Mouse (Mus musculus): ENCODE data around the gene Adcy7. TPM values are rescaled to one million over a fixed set of nuclear protein-coding genes. Genes with fewer than 3 reads are reported as not detected.
A peak's percentile ranks its signal among the peaks of the same experiment; 100 is the strongest.

The Adcy7 gene
- total and polyA plus RNA-seq, 2 experiments, result 1.6 to 2.1 TPM

DNA sequence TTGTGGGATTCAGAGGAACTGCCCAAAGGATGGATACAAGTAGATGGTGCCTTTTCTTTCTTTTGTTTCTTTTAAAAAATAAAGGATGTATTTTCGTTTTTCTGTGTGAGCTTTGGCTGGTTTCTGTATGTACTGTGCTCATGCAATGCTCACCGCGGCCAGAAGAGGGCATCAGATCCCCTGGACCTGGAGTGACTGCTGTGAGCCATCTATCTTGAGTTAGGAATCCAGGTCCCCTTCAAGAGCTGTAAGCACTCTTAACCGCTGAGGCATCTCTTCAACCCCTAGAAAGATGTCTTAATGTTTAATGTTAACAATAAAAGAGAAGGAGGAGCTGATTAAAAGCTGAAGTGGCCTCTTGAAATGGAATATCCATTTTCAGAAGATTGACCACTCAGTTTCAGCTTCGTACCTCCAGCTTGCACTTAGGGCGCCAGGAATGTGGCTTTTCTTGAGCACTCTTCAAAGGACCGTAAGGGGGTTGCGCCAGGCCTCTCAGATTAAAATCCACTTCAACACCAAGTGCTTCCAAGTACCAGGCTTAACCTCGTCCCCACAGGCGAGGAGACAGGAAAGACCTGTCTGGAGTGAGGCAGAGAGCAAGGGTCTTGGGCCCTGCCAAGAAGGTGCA is 5.9 kb upstream of the Adcy7 start:
- TF ChIP-seq POLR2A (IDR thresholded peaks at IDR 0.05; ENCODE audit: extremely low read depth, insufficient read depth, low read length) (no peak), CTCF (IDR thresholded peaks at IDR 0.05; ENCODE audit: low read depth, low read length) (peak; percentile 91)
- Histone ChIP-seq H3K9ac (ENCODE audit: low read depth, low read length) (no peak overlapping the region), H3K36me3 (ENCODE audit: control insufficient read depth, insufficient read depth, low read length) (no peaks in the 10 kb centered on the region), H3K4me3 (ENCODE audit: insufficient read depth, low read depth, low read length) (no peak overlapping the region), H3K79me2 (ENCODE audit: control insufficient read depth, insufficient read depth, low read length) (no peaks in the 10 kb centered on the region), H3K27me3 (ENCODE audit: control insufficient read depth, insufficient read depth, low read length) (no peaks in the 10 kb centered on the region), H3K27ac (replicated peaks; ENCODE audit: insufficient read depth, low read depth, low read length) (no peak overlapping the region), H3K4me1 (ENCODE audit: control insufficient read depth, insufficient read depth, low read length) (no peaks in the 10 kb centered on the region)
- WGBS, result 52% methylated on average over 10 of the region's 10 CpGs
- DNase-seq (ENCODE audit: extremely low read depth, low read depth, low spot score), result peak; percentile 29

- WGBS, result 81% methylated on average over 14 of the region's 14 CpGs
- no peak for DNase-seq (ENCODE audit: extremely low read depth, low read depth, low spot score)
Observed at GRCm38 (mm10) chr8:88266801-88267403, 5.3 kb upstream of the Adcy7 start.

GRCm38 (mm10) chr8:88269107-88269875 is 2.9 kb upstream of the Adcy7 start:
- H3K27ac ChIP-seq (replicated peaks; ENCODE audit: insufficient read depth, low read depth, low read length), result no peak overlapping the region
- H3K4me1 ChIP-seq (ENCODE audit: control insufficient read depth, insufficient read depth, low read length), result no peaks in the 10 kb centered on the region
- H3K27me3 ChIP-seq (ENCODE audit: control insufficient read depth, insufficient read depth, low read length), result peaks cover 14% of the 10 kb centered on the region
- no peaks in the 10 kb centered on the region for H3K36me3 ChIP-seq (ENCODE audit: control insufficient read depth, insufficient read depth, low read length)
- no peak for TF ChIP-seq POLR2A (IDR thresholded peaks at IDR 0.05; ENCODE audit: extremely low read depth, insufficient read depth, low read length)
- no peak overlapping the region for H3K4me3 ChIP-seq (ENCODE audit: insufficient read depth, low read depth, low read length)
- no peak for DNase-seq (ENCODE audit: extremely low read depth, low read depth, low spot score)
- no peaks in the 10 kb centered on the region for H3K79me2 ChIP-seq (ENCODE audit: control insufficient read depth, insufficient read depth, low read length)
- WGBS, result 67% methylated on average over 7 of the region's 7 CpGs
- H3K9ac ChIP-seq (ENCODE audit: low read depth, low read length), result no peak overlapping the region

More at GRCm38 (mm10) chr8:88266801-88267403, 5.3 kb upstream of the Adcy7 start:
- Histone ChIP-seq H3K9ac (ENCODE audit: low read depth, low read length) (no peak overlapping the region), H3K27me3 (ENCODE audit: control insufficient read depth, insufficient read depth, low read length) (peaks cover 2% of the 10 kb centered on the region), H3K4me3 (ENCODE audit: insufficient read depth, low read depth, low read length) (no peak overlapping the region), H3K4me1 (ENCODE audit: control insufficient read depth, insufficient read depth, low read length) (no peaks in the 10 kb centered on the region), H3K79me2 (ENCODE audit: control insufficient read depth, insufficient read depth, low read length) (no peaks in the 10 kb centered on the region), H3K36me3 (ENCODE audit: control insufficient read depth, insufficient read depth, low read length) (no peaks in the 10 kb centered on the region), H3K27ac (replicated peaks; ENCODE audit: insufficient read depth, low read depth, low read length) (no peak overlapping the region)
- TF ChIP-seq POLR2A (IDR thresholded peaks at IDR 0.05; ENCODE audit: extremely low read depth, insufficient read depth, low read length) (no peak), CTCF (IDR thresholded peaks at IDR 0.05; ENCODE audit: low read depth, low read length) (no peak)

- 70% methylated on average over 3 of the region's 3 CpGs for WGBS
- peaks cover 14% of the 10 kb centered on the region for H3K27me3 ChIP-seq (ENCODE audit: control insufficient read depth, insufficient read depth, low read length)
- TF ChIP-seq CTCF (IDR thresholded peaks at IDR 0.05; ENCODE audit: low read depth, low read length) (no peak), POLR2A (IDR thresholded peaks at IDR 0.05; ENCODE audit: extremely low read depth, insufficient read depth, low read length) (no peak)
- H3K4me3 ChIP-seq (ENCODE audit: insufficient read depth, low read depth, low read length), result no peak overlapping the region
- no peaks in the 10 kb centered on the region for H3K36me3 ChIP-seq (ENCODE audit: control insufficient read depth, insufficient read depth, low read length)
- no peak overlapping the region for H3K9ac ChIP-seq (ENCODE audit: low read depth, low read length)
- DNase-seq (ENCODE audit: extremely low read depth, low read depth, low spot score), result no peak
- H3K4me1 ChIP-seq (ENCODE audit: control insufficient read depth, insufficient read depth, low read length), result no peaks in the 10 kb centered on the region
- no peak overlapping the region for H3K27ac ChIP-seq (replicated peaks; ENCODE audit: insufficient read depth, low read depth, low read length)
- H3K79me2 ChIP-seq (ENCODE audit: control insufficient read depth, insufficient read depth, low read length), result no peaks in the 10 kb centered on the region
Observed at GRCm38 (mm10) chr8:88270086-88270485, 2.1 kb upstream of the Adcy7 start.

GRCm38 (mm10) chr8:88273051-88273430 is 838 bp downstream of the Adcy7 start:
- Histone ChIP-seq H3K36me3 (ENCODE audit: control insufficient read depth, insufficient read depth, low read length) (no peaks in the 10 kb centered on the region), H3K27me3 (ENCODE audit: control insufficient read depth, insufficient read depth, low read length) (peaks cover 14% of the 10 kb centered on the region), H3K27ac (replicated peaks; ENCODE audit: insufficient read depth, low read depth, low read length) (no peak overlapping the region), H3K79me2 (ENCODE audit: control insufficient read depth, insufficient read depth, low read length) (no peaks in the 10 kb centered on the region), H3K9ac (ENCODE audit: low read depth, low read length) (no peak overlapping the region), H3K4me1 (ENCODE audit: control insufficient read depth, insufficient read depth, low read length) (no peaks in the 10 kb centered on the region), H3K4me3 (ENCODE audit: insufficient read depth, low read depth, low read length) (no peak overlapping the region)
- DNase-seq (ENCODE audit: extremely low read depth, low read depth, low spot score), result no peak
- 86% methylated on average over 7 of the region's 7 CpGs for WGBS
- no peak for TF ChIP-seq POLR2A (IDR thresholded peaks at IDR 0.05; ENCODE audit: extremely low read depth, insufficient read depth, low read length)
- no peak for TF ChIP-seq CTCF (IDR thresholded peaks at IDR 0.05; ENCODE audit: low read depth, low read length)
